Mouse (Mus musculus) frontal cortex, adult 2 months (tissue): ENCODE measurements around the gene Dpysl5. TPM values are rescaled to one million over a fixed set of nuclear protein-coding genes. Genes with fewer than 3 reads are reported as not detected.
"Not testable (repeated sequence)": the region's sequence is repeated elsewhere in the genome, so short reads cannot be mapped to it uniquely, and the experiment has no call there.

ENCODE experiments used
- DNase-seq, 2 experiments: peaks; one replicate each; pipeline ENCODE4 v3.0.0; 2022; ENCODE audit warnings: low spot score in 1 of 2; ENCODE audit errors: extremely low spot score in 1 of 2
- polyA plus RNA-seq: library from polyadenylated mRNA; depleted of rRNA; stranded (reverse); fragments of >200 nt; gene quantifications from 2 replicates; pipeline ENCODE4 v1.2.3, GENCODE M21; 2012; rRNA removed

Dpysl5 gene
- polyA plus RNA-seq = 39.6 and 40.3 TPM in 2 replicates

- DNase-seq = peak; percentile 57 to 81
These were observed at the start of gene Dpysl5 for GRCm38 (mm10) chr5:30711147-30712001. TSS of gene Dpysl5 (plus strand) at chr5:30711564.

GRCm38 (mm10) chr5:30665360-30665759, 46.0 kb upstream of the Dpysl5 start:
- DNase-seq = no peak

GRCm38 (mm10) chr5:30665968-30666367, 45.4 kb upstream of the Dpysl5 start:
- DNase-seq = peak; percentile 58 to 74

GRCm38 (mm10) chr5:30666391-30667195, 44.8 kb upstream of the Dpysl5 start, which contains the start of gene Cenpa:
TSS of gene Cenpa (plus strand) at chr5:30666777.
- DNase-seq = peak; percentile 95 to 96

DNA sequence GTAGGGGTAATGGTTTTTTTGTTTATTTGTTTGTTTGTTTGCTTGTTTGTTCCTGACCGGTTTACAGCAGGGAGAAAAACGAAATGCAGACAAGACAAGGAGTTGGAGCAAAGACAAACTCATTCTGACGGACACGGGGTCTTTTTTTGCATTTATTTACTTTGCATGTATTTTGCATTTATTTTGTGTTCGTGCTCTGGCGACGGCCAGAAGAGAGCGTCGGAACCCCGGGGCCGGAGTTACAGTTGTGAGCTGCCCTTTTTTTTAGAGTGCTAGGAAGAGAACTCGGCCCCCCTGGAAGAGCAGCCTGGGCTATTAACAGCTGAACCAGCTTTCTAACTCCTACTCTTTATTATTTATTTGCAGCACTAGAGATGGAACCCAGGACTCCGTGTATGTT, 44.1 kb upstream of the Dpysl5 start:
- no peak for DNase-seq

DNA sequence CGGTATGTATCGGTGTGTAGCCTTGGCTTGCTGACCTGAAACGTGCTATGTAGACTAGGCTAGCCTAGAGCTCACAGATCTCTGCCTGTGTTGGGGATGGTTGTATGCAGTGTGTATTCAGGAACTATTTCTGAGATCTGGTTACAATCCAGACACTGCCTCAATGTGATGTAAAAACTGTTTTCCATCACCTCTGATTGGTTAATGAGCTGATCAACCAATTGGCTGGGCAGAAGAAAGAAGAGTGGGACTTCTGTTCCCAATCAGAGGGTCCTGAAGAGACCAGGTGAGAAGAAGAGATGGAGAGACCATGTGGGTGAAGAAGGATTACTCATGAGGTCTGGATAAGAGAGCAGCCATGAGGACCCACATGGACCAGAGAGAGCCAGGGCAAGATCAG, 43.7 kb upstream of the Dpysl5 start:
- no peak for DNase-seq

GRCm38 (mm10) chr5:30668637-30669495, 42.5 kb upstream of the Dpysl5 start:
- no peak for DNase-seq

DNA sequence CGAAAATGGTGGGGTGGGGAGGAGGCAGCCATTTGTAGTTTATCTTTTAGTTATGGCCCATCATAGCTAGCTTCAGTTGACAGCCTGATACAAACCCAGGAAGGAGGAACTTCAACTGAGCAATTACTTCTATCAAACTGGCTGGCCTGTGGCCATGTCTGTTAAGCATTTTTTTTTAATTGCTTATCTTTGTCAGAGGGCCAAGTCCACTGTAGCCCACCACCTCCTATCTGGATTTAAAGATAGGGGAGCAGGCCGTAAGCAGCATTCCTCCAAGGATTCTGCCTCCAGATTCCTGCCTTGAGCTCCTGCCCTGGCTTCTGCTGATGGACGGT, 41.9 kb upstream of the Dpysl5 start:
- no peak for DNase-seq

DNA sequence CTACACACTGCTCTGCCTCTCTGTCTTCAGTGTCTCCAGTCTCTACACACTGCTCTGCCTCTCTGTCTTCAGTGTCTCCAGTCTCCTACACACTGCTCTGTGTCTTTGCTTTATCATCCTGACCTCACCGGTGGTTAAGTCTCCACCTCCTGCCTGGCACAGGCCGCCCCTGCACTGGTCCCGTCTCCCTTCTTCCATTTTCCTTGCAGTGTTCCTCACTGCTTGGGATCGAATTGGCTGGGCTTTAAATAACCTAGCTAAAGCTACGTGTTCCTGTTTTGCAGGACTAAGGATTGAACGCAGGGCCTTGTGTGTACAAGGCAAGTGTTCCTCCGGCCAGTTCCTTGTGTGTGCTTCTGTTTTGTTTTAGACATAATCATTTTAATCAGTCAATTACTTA, 41.3 kb upstream of the Dpysl5 start:
- no peak for DNase-seq

GRCm38 (mm10) chr5:30674001-30674400, 37.4 kb upstream of the Dpysl5 start:
- DNase-seq = no peak

- no peak for DNase-seq
These were observed 34.6 kb upstream of the Dpysl5 start for GRCm38 (mm10) chr5:30676800-30677199.

DNA sequence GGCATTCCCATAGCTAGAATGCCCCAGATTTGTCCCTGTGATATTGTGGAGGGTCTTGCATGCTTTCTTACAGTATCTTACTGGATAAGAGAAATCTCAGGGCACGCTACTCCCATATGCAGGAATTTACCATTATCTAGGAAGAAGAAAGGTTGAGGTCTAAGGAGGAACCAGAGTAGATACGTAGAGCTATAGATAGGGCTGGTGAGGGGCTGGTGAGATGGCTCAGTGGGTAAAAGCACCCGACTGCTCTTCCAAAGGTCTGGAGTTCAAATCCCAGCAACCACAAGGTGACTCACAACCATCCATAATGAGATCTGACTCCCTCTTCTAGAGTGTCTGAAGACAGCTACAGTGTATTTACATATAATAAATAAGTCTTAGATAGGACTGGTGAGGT, 33.3 kb upstream of the Dpysl5 start:
- DNase-seq = not testable (repeated sequence)

GRCm38 (mm10) chr5:30678722-30679296, 32.6 kb upstream of the Dpysl5 start:
- DNase-seq = no peak

- DNase-seq = no peak
These were observed 31.8 kb upstream of the Dpysl5 start for GRCm38 (mm10) chr5:30679593-30679992.

- DNase-seq = no peak
These were observed 29.4 kb upstream of the Dpysl5 start for GRCm38 (mm10) chr5:30681970-30682369.

- DNase-seq = no peak
These were observed 28.3 kb upstream of the Dpysl5 start for GRCm38 (mm10) chr5:30682967-30683600.

DNA sequence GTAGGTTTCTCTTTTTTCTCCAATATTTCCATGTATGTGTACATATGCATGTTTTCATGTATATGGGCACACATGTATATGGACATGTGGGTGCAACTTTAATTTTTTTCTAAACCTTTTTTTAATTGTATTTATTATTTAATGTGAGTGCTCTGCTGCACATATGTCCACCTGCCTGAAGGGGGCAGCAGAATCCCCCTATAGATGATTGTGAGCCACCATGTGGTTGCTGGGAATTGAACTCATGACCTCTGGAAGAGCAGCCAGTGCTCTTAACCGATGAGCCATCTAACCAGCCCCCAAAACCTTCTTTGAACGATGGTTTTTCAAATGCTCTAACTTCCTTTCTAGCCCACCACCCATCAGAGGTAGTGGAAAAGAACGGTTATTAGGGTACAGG, 27.4 kb upstream of the Dpysl5 start:
- DNase-seq = no peak

- peak in 1 of 2 experiments; percentile 63 for DNase-seq
These were observed 24.6 kb upstream of the Dpysl5 start for GRCm38 (mm10) chr5:30686781-30687180.

- DNase-seq = no peak
These were observed 10.9 kb upstream of the Dpysl5 start for GRCm38 (mm10) chr5:30700361-30701000.
